Mouse (Mus musculus) spleen, adult 2 months (tissue): Measurements from ENCODE around the gene Arsb.

Experiments used
- CTCF ChIP-seq: fragments of 200-500 bp; IDR thresholded peaks from 2 replicates; pipeline ENCODE4 v1.5.1; 2011; ENCODE audit warnings: mild to moderate bottlenecking, inconsistent platforms; ENCODE audit not compliant: insufficient read depth, insufficient read length, insufficient replicate concordance; ENCODE audit errors: extremely low read depth
- POLR2A ChIP-seq: fragments of 200-500 bp; IDR thresholded peaks from 2 replicates; pipeline ENCODE4 v1.6.1; 2011; ENCODE audit warnings: low read depth, low read length, inconsistent platforms

DNA sequence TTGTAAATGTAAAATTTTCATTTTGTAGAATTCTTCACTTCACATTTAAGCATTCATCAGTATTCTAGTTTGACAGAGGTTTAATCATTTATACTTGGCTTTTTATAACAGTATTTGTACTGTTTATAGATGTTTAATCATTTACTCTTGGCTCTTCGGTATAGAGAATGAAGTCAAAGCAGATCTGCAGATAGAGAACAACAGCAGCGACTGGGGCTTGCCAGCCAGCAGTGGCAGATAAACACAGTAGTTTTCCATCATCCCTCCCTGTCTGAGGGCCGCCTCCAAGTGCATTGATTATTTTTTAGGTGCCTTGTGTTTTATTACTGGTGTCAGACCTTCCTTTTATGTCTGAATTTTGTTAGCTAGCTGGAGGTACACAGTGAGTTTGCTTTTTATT lies 118.6 kb downstream of the Arsb start:
- no peak for TF ChIP-seq CTCF
- no peak for TF ChIP-seq POLR2A
